Mouse (Mus musculus) erythroblast, embryonic 14.5 days (primary cell): Measurements from ENCODE around the gene Ptdss2.

ENCODE experiments used
- GATA1 ChIP-seq: IDR thresholded peaks from 2 replicates; pipeline ENCODE4 v1.6.1; 2012; ENCODE audit warnings: low read length, inconsistent platforms, mixed read lengths
- TAL1 ChIP-seq: IDR thresholded peaks from 3 replicates; pipeline ENCODE4 v1.6.1; 2012; ENCODE audit warnings: low read length, inconsistent platforms, mixed read lengths

DNA sequence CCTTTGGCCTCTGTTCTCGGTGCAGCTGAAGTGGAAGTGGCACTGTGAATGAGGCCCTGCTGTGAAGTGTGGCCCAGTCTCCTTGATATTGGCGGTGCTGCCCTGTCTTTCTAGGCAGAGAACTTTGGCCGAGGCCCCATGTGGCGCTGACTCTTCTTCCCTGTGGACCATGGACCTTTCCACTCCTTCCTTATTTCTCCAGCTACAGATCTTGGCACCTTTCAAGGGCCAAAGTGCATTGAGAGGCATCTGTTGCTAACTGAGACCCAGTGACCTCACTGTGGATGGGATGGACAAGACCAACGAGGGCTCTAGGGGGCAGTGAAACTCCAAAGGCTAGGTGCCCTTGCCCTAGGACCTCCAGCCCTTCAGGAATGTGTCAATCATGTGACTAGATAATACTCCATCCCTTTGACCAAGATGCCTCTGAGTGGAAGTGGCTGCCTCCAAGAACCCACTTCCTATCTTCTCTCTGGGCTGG is 1.1 kb upstream of the Ptdss2 start:
- TF ChIP-seq GATA1 (no peak), TAL1 (no peak)
